Mouse (Mus musculus): ENCODE results near the gene D130043K22Rik. TPM values are rescaled to one million over a fixed set of nuclear protein-coding genes. Genes with fewer than 3 reads are reported as not detected.

The D130043K22Rik gene
- polyA plus RNA-seq, 1 experiment from 2014 or later = 0.14 TPM

- H3K4me1 ChIP-seq (ENCODE audit: insufficient read depth) = no peaks in the 10 kb centered on the region
- H3K36me3 ChIP-seq (ENCODE audit: insufficient read depth) = no peaks in the 10 kb centered on the region
- DNase-seq (no peak), ATAC-seq (ENCODE audit: insufficient read depth) (no peak)
- no peak overlapping the region for H3K4me2 ChIP-seq
- no peaks in the 10 kb centered on the region for H3K9me3 ChIP-seq (ENCODE audit: low read depth, low read length)
- no peaks in the 10 kb centered on the region for H3K27me3 ChIP-seq (ENCODE audit: insufficient read depth, low read length)
- TF ChIP-seq CTCF (IDR thresholded peaks at IDR 0.05; ENCODE audit: low read depth) = no peak
- H3K27ac ChIP-seq (ENCODE audit: low read depth) = no peak overlapping the region
- no peak overlapping the region for H3K4me3 ChIP-seq (ENCODE audit: low read depth, low read length)
- WGBS = 78% methylated on average over 3 of the region's 3 CpGs
- no peak overlapping the region for H3K9ac ChIP-seq
These were observed 7.6 kb downstream of the D130043K22Rik start for GRCm38 (mm10) chr13:24852570-24852969.

GRCm38 (mm10) chr13:24859115-24859514 is 14.2 kb downstream of the D130043K22Rik start:
- Histone ChIP-seq H3K9me3 (ENCODE audit: low read depth, low read length) (no peaks in the 10 kb centered on the region), H3K4me3 (ENCODE audit: low read depth, low read length) (no peak overlapping the region), H3K27me3 (ENCODE audit: insufficient read depth, low read length) (no peaks in the 10 kb centered on the region), H3K9ac (no peak overlapping the region), H3K4me1 (ENCODE audit: insufficient read depth) (no peaks in the 10 kb centered on the region), H3K27ac (ENCODE audit: low read depth) (no peak overlapping the region), H3K36me3 (ENCODE audit: insufficient read depth) (no peaks in the 10 kb centered on the region), H3K4me2 (no peak overlapping the region)
- ATAC-seq (ENCODE audit: insufficient read depth) = no peak
- TF ChIP-seq CTCF (IDR thresholded peaks at IDR 0.05; ENCODE audit: low read depth) = no peak
- no peak for DNase-seq

GRCm38 (mm10) chr13:24861084-24861483 is 16.1 kb downstream of the D130043K22Rik start:
- Histone ChIP-seq H3K27me3 (ENCODE audit: insufficient read depth, low read length) (no peaks in the 10 kb centered on the region), H3K36me3 (ENCODE audit: insufficient read depth) (no peaks in the 10 kb centered on the region), H3K4me2 (no peak overlapping the region), H3K9me3 (ENCODE audit: low read depth, low read length) (no peaks in the 10 kb centered on the region), H3K4me3 (ENCODE audit: low read depth, low read length) (no peak overlapping the region), H3K27ac (ENCODE audit: low read depth) (no peak overlapping the region), H3K4me1 (ENCODE audit: insufficient read depth) (no peaks in the 10 kb centered on the region), H3K9ac (no peak overlapping the region)
- DNase-seq (no peak), ATAC-seq (ENCODE audit: insufficient read depth) (no peak)
- no peak for TF ChIP-seq CTCF (IDR thresholded peaks at IDR 0.05; ENCODE audit: low read depth)
- 69% methylated on average over 12 of the region's 12 CpGs for WGBS

- ATAC-seq (ENCODE audit: insufficient read depth) (peak; percentile 31; the same call in 1 of the 2 replicates), DNase-seq (peak; percentile 78)
- Histone ChIP-seq H3K4me1 (ENCODE audit: insufficient read depth) (no peaks in the 10 kb centered on the region), H3K9ac (no peak overlapping the region), H3K4me3 (ENCODE audit: low read depth, low read length) (no peak overlapping the region), H3K36me3 (ENCODE audit: insufficient read depth) (no peaks in the 10 kb centered on the region), H3K9me3 (ENCODE audit: low read depth, low read length) (no peaks in the 10 kb centered on the region), H3K4me2 (no peak overlapping the region), H3K27me3 (ENCODE audit: insufficient read depth, low read length) (no peaks in the 10 kb centered on the region), H3K27ac (ENCODE audit: low read depth) (no peak overlapping the region)
- 36% methylated on average over 7 of the region's 7 CpGs for WGBS
- TF ChIP-seq CTCF (IDR thresholded peaks at IDR 0.05; ENCODE audit: low read depth) = no peak
These were observed 17.1 kb downstream of the D130043K22Rik start for GRCm38 (mm10) chr13:24862021-24862420.

- ATAC-seq (ENCODE audit: insufficient read depth) (no peak), DNase-seq (peak; percentile 62)
- WGBS = 56% methylated on average over 7 of the region's 7 CpGs
These were observed 17.6 kb downstream of the D130043K22Rik start for GRCm38 (mm10) chr13:24862520-24862919.

GRCm38 (mm10) chr13:24866430-24867402 is 21.8 kb downstream of the D130043K22Rik start:
- ATAC-seq (ENCODE audit: insufficient read depth) = 0 out of 2 replicates have a peak, but pooled peaks have one; percentile 31
- Histone ChIP-seq H3K27me3 (ENCODE audit: insufficient read depth, low read length) (no peaks in the 10 kb centered on the region), H3K4me1 (ENCODE audit: insufficient read depth) (no peaks in the 10 kb centered on the region), H3K27ac (ENCODE audit: low read depth) (no peak overlapping the region), H3K4me2 (no peak overlapping the region), H3K4me3 (ENCODE audit: low read depth, low read length) (no peak overlapping the region), H3K9me3 (ENCODE audit: low read depth, low read length) (no peaks in the 10 kb centered on the region), H3K9ac (no peak overlapping the region), H3K36me3 (ENCODE audit: insufficient read depth) (no peaks in the 10 kb centered on the region)
- peak; percentile 34 for DNase-seq
- TF ChIP-seq CTCF (IDR thresholded peaks at IDR 0.05; ENCODE audit: low read depth) = no peak
- 45% methylated on average over 9 of the region's 9 CpGs for WGBS

More at GRCm38 (mm10) chr13:24862520-24862919, 17.6 kb downstream of the D130043K22Rik start:
- Histone ChIP-seq H3K27me3 (ENCODE audit: insufficient read depth, low read length) (no peaks in the 10 kb centered on the region), H3K9ac (no peak overlapping the region), H3K4me2 (no peak overlapping the region), H3K27ac (ENCODE audit: low read depth) (no peak overlapping the region), H3K9me3 (ENCODE audit: low read depth, low read length) (no peaks in the 10 kb centered on the region), H3K36me3 (ENCODE audit: insufficient read depth) (no peaks in the 10 kb centered on the region), H3K4me3 (ENCODE audit: low read depth, low read length) (no peak overlapping the region), H3K4me1 (ENCODE audit: insufficient read depth) (no peaks in the 10 kb centered on the region)
- TF ChIP-seq CTCF (IDR thresholded peaks at IDR 0.05; ENCODE audit: low read depth) = peak; percentile 38

GRCm38 (mm10) chr13:24867789-24868188 is 22.9 kb downstream of the D130043K22Rik start:
- ATAC-seq (ENCODE audit: insufficient read depth) = no peak
- no peak overlapping the region for H3K9ac ChIP-seq

More at GRCm38 (mm10) chr13:24867789-24868188, 22.9 kb downstream of the D130043K22Rik start:
- H3K4me3 ChIP-seq (ENCODE audit: low read depth, low read length) = no peak overlapping the region
- WGBS = 79% methylated on average over 10 of the region's 10 CpGs
- no peaks in the 10 kb centered on the region for H3K4me1 ChIP-seq (ENCODE audit: insufficient read depth)
- H3K9me3 ChIP-seq (ENCODE audit: low read depth, low read length) = no peaks in the 10 kb centered on the region
- no peak for TF ChIP-seq CTCF (IDR thresholded peaks at IDR 0.05; ENCODE audit: low read depth)
- no peak overlapping the region for H3K27ac ChIP-seq (ENCODE audit: low read depth)
- H3K27me3 ChIP-seq (ENCODE audit: insufficient read depth, low read length) = no peaks in the 10 kb centered on the region
- H3K36me3 ChIP-seq (ENCODE audit: insufficient read depth) = no peaks in the 10 kb centered on the region
- no peak for DNase-seq
- no peak overlapping the region for H3K4me2 ChIP-seq
